Mouse (Mus musculus) spleen, adult 12 weeks (tissue): ENCODE results near the gene Tenm2.

Experiments
- DNase-seq: peaks from one replicate; pipeline ENCODE4 v3.0.0; 2022; ENCODE audit warnings: low spot score

Gene Tenm2

DNA sequence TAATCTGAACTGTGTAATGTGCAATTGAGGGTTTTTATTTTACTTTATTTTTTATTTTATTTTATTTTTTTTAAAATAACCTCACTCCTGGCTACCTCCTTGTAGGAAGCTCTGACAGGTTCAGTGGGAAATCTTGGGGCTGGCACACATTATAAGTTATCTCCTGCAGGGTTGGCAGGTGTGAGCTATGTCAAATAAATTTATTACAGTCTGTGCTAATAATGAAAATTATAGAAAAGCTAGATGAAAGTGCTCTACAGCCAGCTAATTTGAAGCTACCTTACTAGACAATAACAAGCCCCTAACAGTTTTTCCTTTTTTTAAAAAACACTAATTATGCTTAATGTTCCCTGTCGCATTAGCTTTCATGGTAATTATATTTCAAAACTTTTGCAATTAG, 885.5 kb downstream of the Tenm2 start:
- no peak for DNase-seq

DNA sequence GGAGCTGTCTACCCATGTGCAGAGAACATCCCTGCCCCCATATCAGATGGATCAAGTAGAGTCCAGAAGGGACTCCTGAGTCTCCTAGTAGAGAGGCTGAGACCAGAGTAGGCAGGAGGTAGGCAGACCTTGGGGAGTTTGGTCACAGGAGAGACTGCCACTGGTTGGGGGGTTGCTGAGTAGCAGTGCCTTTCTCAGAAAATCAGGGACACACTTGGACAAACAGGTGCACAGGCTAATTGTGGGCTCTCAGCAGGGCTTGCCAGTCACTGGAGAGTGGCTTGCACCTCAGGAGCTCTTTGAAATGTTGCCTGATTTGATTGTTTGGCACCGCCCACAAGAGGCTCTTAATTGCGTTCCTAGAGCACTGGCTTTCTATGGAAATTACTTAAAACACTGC, 885.9 kb downstream of the Tenm2 start:
- no peak for DNase-seq

DNA sequence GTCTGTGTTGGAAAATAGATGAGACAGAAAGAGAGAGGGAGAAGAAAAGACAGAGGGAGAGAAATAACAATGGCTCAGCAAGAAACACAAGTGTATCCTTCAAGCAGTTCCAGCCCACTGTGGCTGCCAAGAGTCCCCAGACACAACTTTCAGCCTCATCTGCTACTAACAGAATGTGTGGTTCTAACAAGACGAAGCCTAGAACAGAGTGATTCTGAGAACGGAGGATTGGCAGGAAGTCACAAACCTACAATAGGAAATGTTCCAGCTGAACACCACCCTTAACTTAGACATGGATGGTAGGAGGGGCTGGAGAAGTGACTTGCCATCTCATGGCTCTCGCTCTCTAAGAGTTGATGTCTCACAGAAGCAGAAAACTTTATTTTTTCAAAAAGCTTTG, 894.0 kb downstream of the Tenm2 start:
- no peak for DNase-seq

DNA sequence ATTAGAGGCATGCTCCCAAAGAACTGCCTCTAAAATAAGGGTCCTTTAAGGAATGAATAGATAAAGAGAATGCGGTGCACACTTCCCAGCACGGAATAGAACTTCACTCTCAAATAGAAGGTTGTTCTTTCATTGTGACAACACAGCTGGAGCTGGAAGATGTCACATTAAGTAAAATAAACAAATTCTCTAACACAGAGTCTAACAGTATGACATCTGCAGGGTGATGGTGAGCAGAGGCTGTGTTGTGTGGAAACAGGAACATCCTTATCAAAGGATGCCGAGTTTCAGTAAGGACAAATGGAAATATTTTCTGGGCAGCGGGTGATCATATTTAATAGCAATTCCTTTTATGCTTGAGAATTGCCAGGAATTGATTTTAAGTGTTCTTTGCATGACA, 897.3 kb downstream of the Tenm2 start:
- no peak for DNase-seq

DNA sequence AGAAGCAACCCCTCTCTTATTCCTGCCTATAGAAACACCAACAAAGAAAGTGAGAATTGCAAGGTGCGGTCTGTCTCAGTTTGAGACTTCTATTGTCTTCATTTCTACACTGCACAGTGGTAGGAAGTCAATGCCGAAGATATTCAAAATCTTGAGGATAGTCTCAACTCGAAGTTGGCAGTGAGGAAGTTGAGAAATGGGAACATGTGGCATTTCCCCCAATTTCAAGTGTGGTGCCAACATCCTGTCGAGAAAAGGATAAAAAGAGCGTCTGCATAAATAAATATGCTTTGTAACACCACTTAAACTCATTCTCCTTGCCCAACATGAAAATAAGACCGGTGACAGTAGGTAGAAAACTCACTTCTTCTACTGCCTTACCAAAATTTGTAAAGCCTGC, 898.7 kb downstream of the Tenm2 start:
- no peak for DNase-seq

DNA sequence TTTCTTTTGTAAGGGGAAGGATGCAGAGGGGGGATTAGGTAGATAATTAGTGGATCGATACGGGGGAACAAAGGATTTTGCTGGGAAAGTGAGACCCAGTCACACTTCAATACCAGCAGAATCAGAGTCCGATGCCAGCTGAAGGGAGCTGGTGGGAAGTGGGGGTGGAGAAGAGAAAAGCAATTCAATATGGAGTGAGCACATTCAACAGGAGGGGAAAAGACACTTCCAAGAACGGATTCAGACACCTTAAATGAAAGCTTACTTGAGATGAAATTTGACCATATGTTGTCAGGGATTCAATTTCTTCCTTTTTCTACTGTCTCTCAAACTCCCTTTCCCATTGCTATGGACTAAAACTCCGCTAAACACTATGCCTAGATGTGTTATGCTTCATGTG, 900.6 kb downstream of the Tenm2 start:
- no peak for DNase-seq

DNA sequence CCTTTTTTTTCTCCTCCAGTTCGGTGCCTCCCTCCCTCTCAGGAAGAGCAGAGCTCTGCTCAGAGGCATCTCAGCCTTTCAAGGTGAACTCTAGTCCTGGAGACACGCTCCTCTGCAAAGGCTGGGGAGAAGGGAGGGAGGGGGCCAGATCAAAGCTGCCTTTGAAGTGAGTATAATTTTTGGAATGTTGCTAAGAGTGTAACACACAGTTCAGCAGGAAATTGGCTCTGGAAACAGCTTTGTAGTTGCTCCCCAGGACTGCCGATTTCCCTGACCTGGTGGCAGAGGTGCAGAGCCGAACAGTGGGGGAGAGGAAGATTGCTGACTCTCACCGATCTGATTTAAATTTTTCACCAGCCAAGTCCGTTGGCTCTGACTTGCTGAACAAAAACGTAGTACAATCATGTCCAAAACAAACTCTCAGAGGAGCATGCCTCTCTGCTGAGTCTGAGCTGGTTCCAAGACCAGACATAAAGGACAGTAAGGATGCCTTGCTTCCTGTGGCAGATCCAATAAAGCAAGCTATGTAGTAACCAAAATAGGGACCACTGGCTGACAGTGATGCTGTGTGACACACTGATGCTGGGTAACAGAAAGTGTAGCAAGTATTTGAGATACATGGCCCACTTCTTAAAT, 901.5 kb downstream of the Tenm2 start:
- no peak for DNase-seq

DNA sequence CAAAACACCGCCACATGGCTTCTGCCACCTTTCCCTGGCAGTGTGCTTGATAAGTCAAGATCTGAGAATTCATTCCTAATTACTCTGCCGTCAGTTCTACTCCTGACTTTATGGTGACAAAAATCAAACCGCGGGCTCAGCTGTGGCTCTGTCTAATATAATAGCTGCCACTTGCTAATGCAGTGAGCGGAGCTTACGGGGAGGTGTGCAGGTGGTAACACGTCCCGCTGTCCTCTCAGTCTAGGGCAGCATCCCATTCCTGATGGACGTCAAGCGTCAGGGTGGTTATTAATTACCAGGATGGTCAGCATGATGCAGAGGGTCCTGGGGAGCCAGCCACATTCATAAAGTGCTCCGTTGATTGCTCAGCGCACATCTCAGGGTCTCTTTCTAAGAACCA, 903.5 kb downstream of the Tenm2 start:
- no peak for DNase-seq

DNA sequence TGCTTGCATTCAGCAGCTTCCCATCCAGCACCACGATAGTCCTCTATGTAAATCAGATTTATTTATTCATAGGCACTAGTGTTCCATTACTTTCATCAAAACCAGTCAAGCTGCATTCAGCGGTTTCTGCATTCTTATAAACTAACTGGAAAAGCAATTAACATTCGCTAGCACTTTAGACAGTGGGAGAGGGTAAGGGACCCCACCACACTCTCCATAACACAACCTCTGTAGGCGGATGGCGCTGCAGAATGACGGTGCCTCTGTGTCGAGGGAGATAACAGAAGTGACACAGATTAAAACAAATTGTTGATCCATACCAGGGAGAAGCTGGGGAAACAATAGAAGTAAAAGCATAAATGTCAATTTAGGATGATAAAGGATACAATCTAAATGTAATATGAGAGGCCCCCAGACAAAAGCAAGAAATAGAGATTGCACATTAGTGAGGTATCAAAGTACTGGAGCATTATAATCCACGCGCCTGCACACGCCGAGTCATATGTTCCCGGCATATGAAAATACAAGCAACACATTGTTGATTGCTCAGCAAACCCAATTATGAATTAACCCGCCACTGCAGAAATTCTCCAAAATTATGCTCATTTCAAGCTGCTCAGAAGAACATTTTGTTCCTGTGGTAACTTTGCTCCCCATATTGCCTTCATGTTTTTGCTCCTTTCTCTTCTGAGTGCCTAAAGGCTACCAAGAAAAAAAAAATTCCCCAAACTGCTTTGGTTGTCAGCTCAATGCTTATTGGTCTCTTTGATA, 904.2 kb downstream of the Tenm2 start:
- no peak for DNase-seq

DNA sequence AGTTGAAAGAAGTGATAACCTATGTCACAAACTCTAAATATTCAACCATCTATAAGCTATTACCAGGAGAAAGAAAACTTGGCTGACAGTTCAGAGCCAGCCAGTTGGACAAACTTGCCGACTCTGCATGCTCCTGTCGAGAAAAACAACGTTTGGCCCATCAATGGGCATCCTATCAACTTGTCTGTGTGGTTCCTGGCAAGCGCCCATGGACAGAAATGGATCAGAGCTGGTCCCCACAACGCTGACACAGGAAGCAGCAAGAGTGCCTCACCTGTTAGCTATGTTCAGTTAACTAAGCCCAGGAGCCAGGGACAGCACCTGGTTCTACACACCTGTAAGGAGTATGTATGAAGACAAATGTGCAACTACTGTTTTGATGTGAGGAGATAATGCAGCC, 908.5 kb downstream of the Tenm2 start:
- DNase-seq: no peak

DNA sequence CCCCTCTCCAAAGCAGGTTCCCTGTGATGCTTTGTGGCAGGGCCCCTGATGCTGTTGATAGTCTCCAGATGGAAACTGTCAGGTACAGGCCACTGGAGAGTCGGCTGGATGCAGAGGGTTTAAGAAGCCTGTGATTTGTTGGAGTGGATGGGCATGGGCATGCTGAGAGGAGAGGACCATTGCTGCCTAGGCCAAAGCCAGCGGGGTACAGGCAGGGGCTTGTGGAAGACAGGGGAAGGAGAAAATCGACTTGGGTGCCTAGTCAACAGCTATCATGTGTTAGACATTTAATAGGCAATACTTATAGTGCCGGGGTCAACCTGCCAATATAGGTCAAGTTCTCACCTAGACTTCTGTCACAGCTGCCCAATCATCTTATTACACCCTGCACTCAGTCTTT, 926.4 kb downstream of the Tenm2 start:
- DNase-seq: no peak

DNA sequence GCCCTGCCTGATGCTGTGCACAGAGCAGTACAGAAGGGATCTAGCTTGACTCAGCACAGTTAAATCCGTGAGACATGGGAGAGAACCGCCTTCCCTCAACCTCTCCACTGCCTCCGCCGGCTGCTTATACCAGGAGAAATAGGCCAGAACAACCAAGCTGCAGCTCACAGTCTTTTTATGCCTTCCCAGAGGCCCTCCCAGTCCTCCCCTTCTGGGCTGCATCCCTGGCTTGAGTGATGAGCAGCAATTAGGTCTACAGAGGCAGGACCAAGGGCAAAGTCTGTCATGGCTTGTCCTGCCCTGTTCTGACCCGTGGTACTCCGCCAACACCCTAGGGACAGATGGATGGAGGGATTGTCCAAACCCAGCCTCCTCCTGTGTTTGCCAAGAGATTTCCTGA, 928.5 kb downstream of the Tenm2 start:
- DNase-seq: no peak

DNA sequence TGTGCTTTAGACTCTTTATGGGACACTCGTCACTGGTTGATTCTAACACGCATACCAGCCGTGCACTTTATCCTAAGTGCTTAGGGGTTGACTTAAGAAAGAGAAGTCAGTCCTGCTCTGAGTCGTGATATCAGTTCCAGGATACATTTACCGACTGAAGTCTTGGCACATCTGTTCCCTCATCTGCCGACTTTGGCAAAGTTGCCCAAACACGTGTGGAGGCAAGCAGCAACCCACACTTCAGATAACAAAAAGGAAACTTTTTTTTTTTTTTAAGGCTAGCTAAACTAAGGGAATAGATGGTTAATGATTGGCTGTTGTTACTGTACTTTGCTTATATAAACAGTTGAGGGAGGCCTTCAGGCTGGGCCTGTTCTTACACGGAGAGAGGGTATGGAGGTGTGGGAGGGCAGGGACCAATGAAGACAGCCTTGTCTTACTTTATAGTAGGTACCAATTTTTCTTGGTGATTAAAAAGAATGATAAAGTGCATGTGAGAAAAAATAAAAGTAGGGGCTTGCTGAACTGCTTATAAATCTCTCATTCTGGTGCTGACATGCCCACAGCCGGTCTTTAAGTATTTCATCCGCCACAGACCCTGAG, 930.3 kb downstream of the Tenm2 start:
- no peak for DNase-seq

DNA sequence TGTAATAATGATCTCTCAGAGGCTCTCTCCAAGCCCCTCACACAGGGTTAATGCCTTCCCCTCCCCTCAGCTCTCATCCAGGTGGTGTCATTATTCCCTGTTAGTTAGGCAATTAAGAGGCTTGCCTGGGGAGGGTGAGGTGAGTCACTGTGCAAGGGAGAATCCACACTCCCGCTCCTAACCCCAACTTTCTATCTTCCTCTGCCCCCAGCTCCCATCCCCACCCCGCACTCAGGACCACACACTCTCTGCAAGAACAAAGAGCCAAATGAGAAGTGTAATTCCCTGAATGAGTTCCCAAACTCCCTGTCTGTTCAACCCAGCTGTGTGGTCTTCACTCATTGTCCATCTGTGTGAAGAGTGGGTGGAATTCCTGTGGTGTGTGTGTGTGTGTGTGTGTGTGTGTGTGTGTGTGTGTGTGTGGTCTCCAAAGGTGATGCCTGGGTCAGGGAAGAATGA, 932.8 kb downstream of the Tenm2 start:
- DNase-seq: no peak

DNA sequence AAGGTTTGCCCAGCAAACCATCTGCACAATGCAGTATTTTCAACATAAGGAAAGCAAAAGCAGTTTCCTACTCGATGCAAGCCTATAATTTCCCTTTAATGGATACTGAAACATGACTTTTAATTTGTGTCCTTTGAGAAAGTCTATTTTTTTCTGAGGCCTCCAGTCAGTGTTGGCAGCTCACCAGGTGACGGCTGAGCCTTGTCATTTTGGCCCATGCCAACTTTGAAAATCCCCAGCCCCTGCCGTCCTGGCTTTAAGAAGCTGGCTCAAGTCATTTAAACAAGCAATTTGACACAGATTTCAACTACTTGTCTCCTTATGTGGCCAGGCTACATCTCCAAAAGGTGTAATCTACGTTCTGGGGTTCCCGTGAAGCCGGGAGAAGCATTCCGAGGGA, 933.7 kb downstream of the Tenm2 start:
- no peak for DNase-seq

DNA sequence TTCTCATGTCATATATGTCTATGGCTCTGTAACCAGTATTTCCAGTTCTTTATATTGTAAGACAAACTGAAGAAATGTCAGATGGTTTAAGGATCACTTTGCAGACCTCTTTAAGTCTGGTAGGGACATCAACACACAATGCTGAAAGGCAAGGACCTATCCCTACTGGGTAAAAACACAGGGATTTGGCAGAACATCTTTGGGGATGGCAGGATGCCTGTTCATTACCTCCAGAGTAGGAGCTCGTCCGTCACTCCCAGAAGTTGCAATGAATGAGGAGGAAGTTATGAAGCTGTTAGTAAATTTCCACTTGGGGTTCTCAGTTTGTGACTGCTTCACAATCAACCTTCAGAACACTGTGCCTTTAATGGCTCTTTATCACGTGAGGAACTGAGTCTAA, 939.2 kb downstream of the Tenm2 start:
- DNase-seq: no peak

DNA sequence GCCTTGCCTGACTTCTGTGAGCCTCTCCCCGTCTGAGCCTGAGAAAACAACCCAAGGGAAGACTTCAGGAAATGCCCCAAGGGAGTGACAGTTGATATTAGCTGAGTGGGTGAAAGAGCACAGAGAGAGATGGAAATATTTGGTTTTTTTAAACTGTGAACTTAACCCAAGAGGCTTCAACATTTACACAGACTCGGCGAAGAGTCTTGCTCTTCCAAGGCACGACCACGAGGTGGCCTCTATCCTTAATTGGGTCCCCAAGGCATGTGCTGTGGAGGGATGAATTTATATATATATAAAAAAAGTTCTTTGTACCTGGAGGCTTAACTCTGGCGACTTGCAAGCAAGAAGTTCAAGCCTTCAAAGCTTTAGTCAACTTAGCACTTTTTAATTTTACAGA, 943.6 kb downstream of the Tenm2 start:
- DNase-seq: no peak

DNA sequence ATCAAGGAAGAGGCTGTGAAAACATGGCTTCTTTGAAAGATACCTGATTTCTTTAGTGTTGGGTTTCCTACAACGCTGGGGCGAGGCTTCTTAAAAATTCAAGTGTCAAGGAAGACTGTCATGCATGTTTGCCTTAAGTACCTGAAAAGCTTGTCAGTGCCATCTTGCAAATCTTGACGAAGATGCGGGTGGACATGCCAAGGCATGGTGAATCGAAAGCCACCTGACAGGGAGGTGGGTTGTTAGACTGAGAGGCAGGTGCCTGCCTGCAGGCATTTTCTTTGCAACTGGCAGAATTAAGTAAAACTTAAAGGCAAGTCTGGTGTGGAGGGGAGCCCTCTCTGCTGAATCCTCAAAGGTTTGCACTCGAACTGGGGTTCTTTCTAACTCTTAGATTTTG, 949.5 kb downstream of the Tenm2 start:
- DNase-seq: no peak

DNA sequence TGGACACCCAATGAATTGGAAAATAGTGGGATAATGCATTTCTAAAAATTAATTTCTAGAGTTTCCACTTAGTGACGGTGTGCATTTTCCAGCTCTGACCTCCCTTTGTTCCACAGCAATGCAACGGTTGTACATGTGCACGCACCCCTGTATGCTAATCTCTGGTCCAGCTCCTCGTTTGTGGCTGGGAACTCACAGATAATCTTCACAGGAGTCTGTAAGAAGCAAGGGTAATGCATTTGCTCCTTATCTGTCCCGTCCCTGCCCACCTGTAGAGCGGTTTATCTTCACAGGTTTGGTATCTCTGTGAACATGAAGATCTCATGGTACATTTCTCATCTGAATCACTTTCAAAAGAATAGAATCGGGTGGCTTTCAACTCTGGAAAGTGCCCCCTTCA, 955.2 kb downstream of the Tenm2 start:
- no peak for DNase-seq

DNA sequence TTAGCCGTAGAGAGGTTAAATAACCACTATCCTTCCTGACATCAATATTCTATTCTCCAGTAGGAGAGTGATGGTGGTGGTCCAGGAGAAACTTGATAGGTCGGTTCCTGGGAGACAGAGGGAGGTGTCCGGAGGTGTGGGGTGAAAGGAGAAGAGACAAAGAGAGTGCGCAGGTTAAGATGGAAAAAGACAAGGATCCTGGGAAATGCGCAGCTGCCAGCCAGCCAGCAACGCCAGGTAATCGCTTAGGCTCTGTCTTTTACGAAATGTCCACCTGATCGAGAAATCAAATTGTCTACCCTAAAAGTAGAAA, 957.9 kb downstream of the Tenm2 start:
- no peak for DNase-seq

DNA sequence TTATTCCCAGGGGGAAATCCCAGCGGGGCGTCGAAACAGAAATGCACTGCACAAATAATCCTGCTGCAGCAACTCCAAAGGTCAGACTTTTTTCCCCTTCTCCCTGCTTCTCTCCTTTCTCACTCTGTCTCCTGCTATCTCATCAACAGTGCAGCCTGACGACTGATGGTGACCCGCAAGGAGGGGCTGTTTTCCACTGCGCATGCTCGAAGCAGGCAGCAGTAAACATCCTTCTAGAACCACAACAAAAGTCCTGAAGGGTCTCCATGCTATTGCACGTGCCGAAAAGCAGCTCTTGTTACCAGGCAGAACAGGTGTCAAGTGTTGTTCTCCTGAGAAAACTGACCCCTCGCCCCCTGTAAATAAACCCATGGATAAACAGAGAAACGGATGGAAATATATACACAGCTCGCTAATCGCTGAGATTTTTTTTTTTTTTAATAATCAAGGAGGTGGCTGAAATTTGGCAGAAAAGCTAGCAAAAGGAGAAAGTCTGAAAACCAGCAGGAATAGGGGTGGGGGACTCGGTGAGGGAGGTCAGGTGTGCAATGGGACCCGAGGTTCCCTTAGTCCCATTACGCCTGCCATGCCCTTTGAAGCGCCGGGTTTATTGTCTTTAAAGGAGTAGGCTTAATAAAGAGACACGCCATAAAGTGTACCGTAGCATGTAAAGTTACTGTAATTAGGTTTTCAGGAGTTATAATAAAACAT, 958.4 kb downstream of the Tenm2 start:
- no peak for DNase-seq

DNA sequence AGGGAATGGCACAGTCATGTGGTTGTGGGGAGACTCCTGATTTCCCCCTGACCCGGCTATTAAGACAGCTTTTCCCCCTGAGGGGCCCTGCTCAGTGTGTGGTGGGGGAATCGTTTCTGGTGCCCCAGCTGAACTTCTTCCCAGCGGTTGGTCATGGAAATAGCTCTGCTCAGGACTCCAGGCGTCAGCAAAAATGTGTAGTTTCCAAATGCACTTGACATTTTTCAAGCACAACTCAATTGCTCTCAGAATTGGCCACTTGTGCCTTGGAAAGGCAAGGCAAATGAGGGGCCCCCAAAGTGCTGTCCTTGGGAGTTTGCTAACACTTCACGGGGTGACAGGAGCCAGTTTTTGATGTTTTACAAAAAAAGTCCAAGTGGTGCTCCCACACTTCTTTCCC, 959.7 kb downstream of the Tenm2 start:
- DNase-seq: no peak

DNA sequence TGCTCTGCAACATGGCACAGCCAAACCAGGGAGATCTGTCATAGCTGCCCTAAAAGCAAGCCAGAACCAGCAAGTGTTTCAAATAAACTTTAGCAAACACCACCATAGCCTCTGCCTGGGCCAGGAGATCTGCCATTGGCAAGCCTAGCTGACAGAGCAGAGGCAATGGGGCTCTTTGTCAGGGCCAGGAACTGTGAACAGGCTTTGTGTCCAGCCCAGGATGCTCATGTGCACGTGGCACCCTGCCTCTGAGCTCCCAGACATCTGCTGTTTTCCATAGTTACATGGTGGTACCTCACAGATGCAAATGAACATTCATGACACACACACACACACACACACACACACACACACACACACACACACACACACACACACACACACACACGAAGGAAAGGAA, 963.6 kb downstream of the Tenm2 start:
- no peak for DNase-seq
